Mouse (Mus musculus) heart, embryonic 14.5 days (tissue): ENCODE results near the gene Ankrd28. TPM values are rescaled to one million over a fixed set of nuclear protein-coding genes. Genes with fewer than 3 reads are reported as not detected.

Experiments
- ATAC-seq: fragments of 200-750 bp; cut with Nextera tagmentation; 2 replicates; pipeline ENCODE4 v1.8.0; 2017; ENCODE audit warnings: low read depth, moderate TSS enrichment; ENCODE audit not compliant: insufficient number of reproducible peaks, insufficient read depth, low FRiP score
- H3K27ac ChIP-seq, 2 experiments: fragments of 200-500 bp in 1 of 2; fragments of 300-500 bp in 1 of 2; sonication (generic) in 1 of 2; replicated peaks in 1 of 2; 2 replicates each; pipeline ENCODE4 v1.5.1; 2012 to 2014; ENCODE audit warnings: low read depth in 2 of 2, low read length in 2 of 2, control low read depth in 1 of 2, mild to moderate bottlenecking in 1 of 2, mixed read lengths in 1 of 2; ENCODE audit not compliant: control insufficient read depth in 1 of 2, insufficient read depth in 1 of 2
- H3K27me3 ChIP-seq: fragments of 300-500 bp; sonication (generic); 2 replicates; pipeline ENCODE4 v1.6.1; 2014; ENCODE audit warnings: mild to moderate bottlenecking, low read length, control low read depth; ENCODE audit not compliant: control insufficient read depth, insufficient read depth
- H3K36me3 ChIP-seq: fragments of 300-500 bp; sonication (generic); 2 replicates; pipeline ENCODE4 v1.6.1; 2014; ENCODE audit warnings: mild to moderate bottlenecking, control low read depth, low read length, mixed read lengths; ENCODE audit not compliant: control insufficient read depth, insufficient read depth
- H3K4me1 ChIP-seq, 2 experiments: fragments of 200-500 bp in 1 of 2; fragments of 300-500 bp in 1 of 2; sonication (generic) in 1 of 2; 2 replicates each; pipeline ENCODE4 v1.6.1; 2012 to 2014; ENCODE audit warnings: low read length in 2 of 2, control low read depth in 1 of 2, mixed read lengths in 1 of 2; ENCODE audit not compliant: control insufficient read depth in 2 of 2, insufficient read depth in 2 of 2
- H3K4me2 ChIP-seq: fragments of 300-500 bp; sonication (generic); 2 replicates; pipeline ENCODE4 v1.6.1; 2014; ENCODE audit warnings: mild to moderate bottlenecking, low read length
- H3K4me3 ChIP-seq, 2 experiments: fragments of 200-500 bp in 1 of 2; fragments of 300-500 bp in 1 of 2; sonication (generic) in 1 of 2; 2 replicates each; pipeline ENCODE4 v1.5.1; 2012 to 2014; ENCODE audit warnings: low read length in 2 of 2, mild to moderate bottlenecking in 2 of 2, control low read depth in 1 of 2, low read depth in 1 of 2, moderate library complexity in 1 of 2; ENCODE audit not compliant: control insufficient read depth in 1 of 2, insufficient read depth in 1 of 2
- H3K9ac ChIP-seq: fragments of 300-500 bp; sonication (generic); 2 replicates; pipeline ENCODE4 v1.6.1; 2014; ENCODE audit warnings: mild to moderate bottlenecking, low read length
- H3K9me3 ChIP-seq: fragments of 300-500 bp; sonication (generic); 2 replicates; pipeline ENCODE4 v1.6.1; 2016; ENCODE audit warnings: low read length, control low read depth; ENCODE audit not compliant: control insufficient read depth
- WGBS: fragments of 180-500 bp; shearing (Covaris S2); extraction: QIAGEN DNeasy Blood & Tissue Kit; methylation state at CpG from one replicate; pipeline ENCODE4 v1.1.7; 2014; 5-methylcytosine and 5-hydroxymethylcytosine counted together
- polyA plus RNA-seq: library from polyadenylated mRNA; unstranded; fragments of >200 nt; fragmentation: Nextera tagmentation; extraction: Ambion mirVana; gene quantifications from 2 replicates; pipeline ENCODE4 v1.2.1, GENCODE M21; 2014

Gene Ankrd28
- polyA plus RNA-seq, 1 experiment from 2014 or later, result 8.0 TPM

DNA sequence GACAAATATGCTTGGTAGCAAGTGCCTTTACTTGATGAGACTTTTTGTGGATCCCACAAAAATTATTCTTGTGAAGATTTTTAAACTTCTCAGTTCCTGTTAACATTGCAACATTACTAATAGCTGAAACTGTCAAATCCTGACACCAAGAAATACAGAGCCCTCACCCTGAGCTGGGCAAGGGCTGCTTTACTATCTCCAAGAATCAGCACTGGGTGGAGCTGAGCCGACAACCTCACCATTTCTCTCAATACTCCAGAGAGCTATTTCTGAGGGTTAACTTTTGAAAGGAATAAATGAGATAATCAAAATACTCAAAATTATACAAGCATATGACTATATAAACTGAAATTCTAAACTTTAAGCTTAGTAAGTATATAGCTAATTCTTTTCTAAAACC, 121.1 kb downstream of the Ankrd28 start:
- 62% methylated on average over 1 of the region's 1 CpGs for WGBS
- H3K9me3 ChIP-seq, result no peaks in the 10 kb centered on the region
- no peak overlapping the region for H3K4me3 ChIP-seq
- H3K27ac ChIP-seq, result no peak overlapping the region
- H3K4me2 ChIP-seq, result no peak overlapping the region
- H3K9ac ChIP-seq, result no peak overlapping the region
- no peaks in the 10 kb centered on the region for H3K4me1 ChIP-seq
- no peaks in the 10 kb centered on the region for H3K27me3 ChIP-seq
- ATAC-seq, result no peak
- peaks cover 63% of the 10 kb centered on the region for H3K36me3 ChIP-seq

DNA sequence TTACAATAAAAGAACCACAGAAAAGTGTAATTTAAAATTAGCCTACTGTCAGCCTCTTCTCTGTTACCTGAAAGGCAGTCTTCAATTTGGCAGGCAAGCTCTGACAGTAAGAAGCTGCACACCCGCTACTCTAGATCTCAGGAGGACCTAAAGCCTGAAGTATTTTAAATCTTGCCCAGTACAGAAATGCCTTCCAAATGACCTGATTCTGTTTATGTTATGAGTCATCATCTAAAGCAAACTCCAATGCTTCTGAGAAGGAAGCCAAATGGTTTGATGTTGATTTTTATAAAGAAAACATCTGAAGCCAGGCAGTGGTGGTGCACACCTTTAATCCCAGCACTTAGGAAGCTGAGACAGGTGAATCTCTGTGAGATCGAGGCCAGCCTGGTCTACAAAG, 130.1 kb downstream of the Ankrd28 start:
- peaks cover 46% of the 10 kb centered on the region for H3K36me3 ChIP-seq

DNA sequence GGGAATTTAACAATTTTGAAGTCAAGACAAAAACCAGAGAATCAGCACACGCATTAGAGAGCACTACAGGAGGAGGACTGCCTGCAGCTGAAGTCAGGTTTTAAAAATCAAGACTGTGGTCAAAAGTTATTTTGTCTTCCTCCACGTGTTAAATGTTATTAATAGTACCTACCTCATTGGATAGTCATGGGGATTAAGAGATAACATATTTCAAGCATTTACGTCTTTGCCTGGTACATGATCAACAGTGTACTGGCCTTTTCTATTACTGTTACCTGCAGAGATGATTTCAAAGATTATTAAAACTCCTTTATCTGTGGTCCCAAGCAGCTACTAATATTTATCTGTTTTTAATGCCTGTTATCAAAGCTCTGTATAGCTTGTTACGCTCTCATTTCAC, 132.7 kb downstream of the Ankrd28 start:
- Histone ChIP-seq H3K4me2 (no peak overlapping the region), H3K4me1 (peaks cover 12 to 22% of the 10 kb centered on the region in 2 experiments), H3K4me3 (no peak overlapping the region), H3K27ac (peak overlapping the region; percentile 77), H3K9me3 (no peaks in the 10 kb centered on the region), H3K27me3 (no peaks in the 10 kb centered on the region), H3K9ac (no peak overlapping the region), H3K36me3 (peaks cover 36% of the 10 kb centered on the region)
- WGBS, result 46% methylated on average over 4 of the region's 4 CpGs
- no peak for ATAC-seq

More for the DNA sequence above, 130.1 kb downstream of the Ankrd28 start:
- H3K4me2 ChIP-seq, result no peak overlapping the region
- no peak for ATAC-seq
- H3K9ac ChIP-seq, result no peak overlapping the region
- no peaks in the 10 kb centered on the region for H3K27me3 ChIP-seq
- WGBS, result 80% methylated on average over 2 of the region's 2 CpGs
- H3K9me3 ChIP-seq, result no peaks in the 10 kb centered on the region
- H3K27ac ChIP-seq, result no peak overlapping the region
- no peak overlapping the region for H3K4me3 ChIP-seq
- H3K4me1 ChIP-seq, result peaks cover 12 to 24% of the 10 kb centered on the region in 2 experiments

DNA sequence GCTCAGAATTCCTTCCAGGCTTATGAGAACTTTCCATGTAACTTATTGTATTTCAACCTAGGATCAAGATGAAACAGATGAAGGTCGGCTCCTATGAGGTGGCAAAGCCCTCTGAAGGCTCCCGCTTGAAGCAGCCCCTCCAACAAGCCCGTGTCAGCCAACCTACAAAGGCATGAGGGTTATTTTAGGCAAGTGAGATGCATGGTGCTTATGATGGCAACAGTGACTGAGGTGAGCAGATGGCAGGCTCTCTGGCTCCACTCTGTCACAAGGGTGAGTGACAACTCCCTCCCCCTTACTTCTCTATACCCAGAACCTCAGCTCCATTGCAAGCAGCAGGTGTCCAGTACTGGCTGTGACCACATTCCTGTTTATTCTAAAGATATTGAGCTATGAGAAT, 133.1 kb downstream of the Ankrd28 start:
- H3K27ac ChIP-seq, result peak overlapping the region; percentile 77
- peaks cover 34% of the 10 kb centered on the region for H3K36me3 ChIP-seq
- H3K9me3 ChIP-seq, result no peaks in the 10 kb centered on the region
- peaks cover 12 to 18% of the 10 kb centered on the region in 2 experiments for H3K4me1 ChIP-seq
- H3K4me2 ChIP-seq, result no peak overlapping the region
- peak; percentile 64; the same call in 1 of the 2 replicates for ATAC-seq
- 39% methylated on average over 3 of the region's 3 CpGs for WGBS
- H3K27me3 ChIP-seq, result no peaks in the 10 kb centered on the region
- H3K9ac ChIP-seq, result 0 out of 2 replicates have a peak overlapping the region, but pooled peaks have one; percentile 10
- H3K4me3 ChIP-seq, result no peak overlapping the region

DNA sequence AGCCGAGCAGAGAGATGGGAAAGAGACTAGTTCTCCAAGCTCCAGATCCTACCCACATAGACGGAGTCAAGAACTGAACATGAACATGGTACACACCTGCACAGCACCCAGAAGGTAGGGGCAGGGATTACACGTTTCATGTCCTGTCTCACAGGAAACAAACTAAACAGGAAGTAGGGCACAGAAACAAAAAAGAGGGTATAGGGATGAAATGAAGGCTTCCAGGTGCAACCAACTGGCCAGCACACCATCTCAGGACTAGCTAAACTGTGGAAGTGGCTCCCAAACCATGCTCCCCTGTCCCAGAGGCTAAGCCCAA, 133.5 kb downstream of the Ankrd28 start:
- WGBS, result 86% methylated on average over 3 of the region's 3 CpGs
- ATAC-seq, result no peak
- Histone ChIP-seq H3K27me3 (no peaks in the 10 kb centered on the region), H3K36me3 (peaks cover 30% of the 10 kb centered on the region), H3K4me2 (no peak overlapping the region), H3K27ac (peak overlapping the region; percentile 77), H3K4me1 (peaks cover 12 to 18% of the 10 kb centered on the region in 2 experiments), H3K4me3 (no peak overlapping the region), H3K9me3 (no peaks in the 10 kb centered on the region), H3K9ac (0 out of 2 replicates have a peak overlapping the region, but pooled peaks have one; percentile 10)

DNA sequence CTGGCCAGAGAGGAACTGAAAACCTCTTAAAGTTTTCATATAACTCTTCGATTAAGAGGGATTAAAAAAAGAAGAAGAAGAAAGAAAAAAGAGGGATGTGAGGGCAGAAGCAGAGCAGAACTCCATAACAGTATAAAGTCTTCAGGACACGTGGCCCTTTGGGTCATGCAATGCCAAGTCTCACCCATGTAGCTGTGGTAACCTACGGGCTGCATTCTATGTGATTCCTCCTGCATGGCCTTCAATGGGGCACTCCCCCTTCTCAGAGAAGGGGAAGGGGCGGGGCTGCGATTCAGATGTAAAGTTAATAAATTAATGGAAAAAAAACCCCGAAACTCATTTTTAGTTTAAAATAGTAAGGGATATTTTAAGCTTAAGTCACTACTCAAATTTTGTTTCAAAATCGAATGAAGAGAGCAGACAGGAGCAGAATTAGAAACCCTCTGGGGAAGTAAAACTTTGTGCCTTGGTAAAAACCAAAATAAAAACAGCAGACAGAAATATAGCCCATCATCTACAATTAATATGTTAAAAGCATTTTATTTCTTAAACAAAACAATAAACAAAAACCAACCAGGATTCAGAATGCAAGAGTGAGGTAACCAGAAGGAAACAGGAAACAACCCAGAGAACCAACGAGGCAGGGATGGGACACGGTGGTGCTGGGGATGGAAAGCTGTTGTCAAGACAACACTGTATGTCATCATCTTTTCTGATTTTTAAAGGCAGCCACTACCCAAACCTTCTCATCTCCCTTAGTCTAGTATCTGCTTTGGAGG, 134.1 kb downstream of the Ankrd28 start:
- Histone ChIP-seq H3K27ac (peak overlapping the region; percentile 77; a peak in 1 of 4 replicates), H3K9me3 (no peaks in the 10 kb centered on the region), H3K36me3 (peaks cover 25% of the 10 kb centered on the region), H3K27me3 (no peaks in the 10 kb centered on the region), H3K4me2 (no peak overlapping the region), H3K4me3 (no peak overlapping the region), H3K4me1 (peaks cover 12 to 18% of the 10 kb centered on the region in 2 experiments), H3K9ac (no peak overlapping the region)
- no peak for ATAC-seq
- 90% methylated on average over 9 of the region's 9 CpGs for WGBS

DNA sequence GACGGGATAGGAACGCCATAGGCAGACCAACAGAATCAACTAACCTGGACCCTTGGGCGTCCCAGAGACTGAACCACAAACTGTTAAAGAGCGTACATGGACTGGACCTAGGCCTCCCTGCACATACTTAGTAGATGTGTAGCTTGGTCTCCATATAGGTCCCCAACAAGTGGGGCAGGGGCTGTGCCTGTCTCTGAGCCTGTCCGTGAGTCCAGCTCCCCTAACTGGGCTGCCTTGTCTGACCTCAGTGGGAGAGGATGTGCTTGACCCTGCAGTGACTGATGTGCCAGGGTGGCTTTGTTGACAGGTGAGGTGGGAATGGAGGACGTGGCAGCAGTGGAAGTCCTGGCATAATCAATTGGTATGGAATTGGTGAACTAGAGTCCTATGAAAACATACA, 137.9 kb downstream of the Ankrd28 start:
- no peak overlapping the region for H3K27ac ChIP-seq
- no peaks in the 10 kb centered on the region for H3K9me3 ChIP-seq
- 86% methylated on average over 6 of the region's 6 CpGs for WGBS
- H3K27me3 ChIP-seq, result no peaks in the 10 kb centered on the region
- H3K4me1 ChIP-seq, result peaks cover 9 to 16% of the 10 kb centered on the region in 2 experiments
- no peak for ATAC-seq
- peaks cover 4% of the 10 kb centered on the region; the same call in 1 of the 2 replicates for H3K36me3 ChIP-seq
- no peak overlapping the region for H3K4me3 ChIP-seq
- H3K4me2 ChIP-seq, result no peak overlapping the region
- no peak overlapping the region for H3K9ac ChIP-seq

DNA sequence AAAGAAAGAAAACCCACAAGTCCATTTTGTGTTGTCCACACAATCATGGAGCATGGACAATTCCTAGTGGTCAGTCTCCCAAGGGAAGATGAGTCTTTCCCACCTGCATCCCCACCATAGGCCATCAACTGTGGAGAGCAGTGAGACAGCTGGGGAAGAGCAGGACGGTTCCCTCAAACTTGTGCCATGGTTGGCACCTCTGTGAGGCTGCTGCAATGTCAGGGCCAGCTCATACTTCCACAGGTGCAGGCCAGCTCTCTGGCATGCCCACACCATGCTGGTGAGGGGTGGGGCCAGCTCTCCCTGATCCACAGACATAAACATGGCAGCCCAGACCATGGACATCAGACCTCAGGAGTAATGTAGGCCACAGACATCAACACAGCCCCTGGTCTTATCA, 144.2 kb downstream of the Ankrd28 start:
- WGBS, result 93% methylated on average over 1 of the region's 1 CpGs
- H3K27me3 ChIP-seq, result no peaks in the 10 kb centered on the region
- ATAC-seq, result no peak

More for the DNA sequence above, 144.2 kb downstream of the Ankrd28 start:
- H3K4me1 ChIP-seq, result peaks cover 0 to 10% of the 10 kb centered on the region in 2 experiments; a peak in 2 of 4 replicates
- no peak overlapping the region for H3K4me3 ChIP-seq
- no peak overlapping the region for H3K4me2 ChIP-seq
- H3K9me3 ChIP-seq, result no peaks in the 10 kb centered on the region
- no peaks in the 10 kb centered on the region for H3K36me3 ChIP-seq
- H3K27ac ChIP-seq, result no peak overlapping the region
- H3K9ac ChIP-seq, result no peak overlapping the region
